Mouse (Mus musculus): ENCODE measurements around the gene Baat.
"Not testable (repeated sequence)": the region's sequence is repeated elsewhere in the genome, so short reads cannot be mapped to it uniquely, and the experiment has no call there.

The Baat gene

GRCm38 (mm10) chr4:49485442-49485841 lies 20.9 kb downstream of the Baat start:
- no peak for DNase-seq (ENCODE audit: low spot score in 2 of 2)

GRCm38 (mm10) chr4:49480896-49481295 lies 25.5 kb downstream of the Baat start:
- no peak for DNase-seq (ENCODE audit: low spot score in 2 of 2)

- no peak for DNase-seq (ENCODE audit: low spot score in 2 of 2)
These were observed 26.1 kb downstream of the Baat start for GRCm38 (mm10) chr4:49480104-49480760.

- not testable (repeated sequence) for DNase-seq (ENCODE audit: low spot score in 2 of 2)
These were observed 27.3 kb downstream of the Baat start for GRCm38 (mm10) chr4:49479035-49479434.

GRCm38 (mm10) chr4:49478118-49478877 lies 28.1 kb downstream of the Baat start:
- DNase-seq (ENCODE audit: low spot score in 2 of 2): no peak

- no peak for DNase-seq (ENCODE audit: low spot score in 2 of 2)
These were observed 31.8 kb downstream of the Baat start for GRCm38 (mm10) chr4:49474583-49474982.

- DNase-seq (ENCODE audit: low spot score in 2 of 2): no peak
These were observed 32.8 kb downstream of the Baat start, which contains the start of gene Acnat1 for GRCm38 (mm10) chr4:49473435-49474100. Acnat1 (minus strand) TSS chr4:49473912.

- no peak for DNase-seq (ENCODE audit: low spot score in 2 of 2)
These were observed 36.8 kb downstream of the Baat start for GRCm38 (mm10) chr4:49469435-49470151.

GRCm38 (mm10) chr4:49467360-49467759 lies 39.0 kb downstream of the Baat start:
- DNase-seq (ENCODE audit: low spot score in 2 of 2): no peak

- no peak for DNase-seq (ENCODE audit: low spot score in 2 of 2)
These were observed 50.2 kb downstream of the Baat start for GRCm38 (mm10) chr4:49456171-49456570.

GRCm38 (mm10) chr4:49451848-49452551 lies 54.4 kb downstream of the Baat start:
- no peak for DNase-seq (ENCODE audit: low spot score in 2 of 2)

- not testable (repeated sequence) for DNase-seq (ENCODE audit: low spot score in 2 of 2)
These were observed 55.1 kb downstream of the Baat start for GRCm38 (mm10) chr4:49451133-49451847.

Measured in left cerebral cortex, adult 9 months (tissue).